ENCODE assay signal across 12 mouse cellular contexts in genomic region chr1:41892376-41892775, GRCm38 (mm10).
A peak's percentile ranks its signal among the peaks of the same experiment; 100 is the strongest.
DNase-seq lines count a peak whose midpoint lies in the region; ATAC-seq lines count a peak whose summit lies in the region.
"Had no signal": no experiment of that assay in that cellular context is flagged by ENCODE, and none has a peak within 500 bp of the region (broad histone marks: within the 10 kb centered on the region; RNA-seq: fewer than 3 reads in every experiment).

No protein-coding gene starts in this region.

- 0 out of 2 replicates have a peak overlapping the region, but pooled peaks have one; percentile 25 for H3K27ac ChIP-seq in kidney, embryonic 16.5 days (ENCODE audit: low read length)
- H3K27ac ChIP-seq in embryonic facial prominence, embryonic 12.5 days: peak overlapping the region; percentile 46; the same call in 1 of the 2 replicates
- peak overlapping the region; percentile 90 for H3K27ac ChIP-seq in forebrain, embryonic 13.5 days
- no peak overlapping the region for H3K27ac ChIP-seq in midbrain, embryonic 13.5 days
- H3K27ac ChIP-seq: heart, embryonic 10.5 days had no signal

- H3K4me1 ChIP-seq in kidney, embryonic 16.5 days (ENCODE audit: insufficient read depth, low read length): no peaks in the 10 kb centered on the region
- H3K4me1 ChIP-seq in embryonic facial prominence, embryonic 12.5 days: peaks cover 38% of the 10 kb centered on the region
- H3K4me1 ChIP-seq in forebrain, embryonic 13.5 days: peaks cover 51% of the 10 kb centered on the region
- peaks cover 47% of the 10 kb centered on the region for H3K4me1 ChIP-seq in midbrain, embryonic 13.5 days (replicated peaks)

- no peak overlapping the region for H3K4me3 ChIP-seq in kidney, embryonic 16.5 days (ENCODE audit: low read length)
- no peak overlapping the region for H3K4me3 ChIP-seq in embryonic facial prominence, embryonic 12.5 days
- H3K4me3 ChIP-seq in forebrain, embryonic 13.5 days: no peak overlapping the region
- no peak overlapping the region for H3K4me3 ChIP-seq in midbrain, embryonic 13.5 days (replicated peaks)
- H3K4me3 ChIP-seq: heart, embryonic 10.5 days had no signal

- peak; percentile 70 for ATAC-seq in kidney, embryonic 16.5 days (ENCODE audit: low FRiP score, low TSS enrichment)
- ATAC-seq in embryonic facial prominence, embryonic 12.5 days (ENCODE audit: insufficient number of reproducible peaks, insufficient read depth, low FRiP score, low TSS enrichment): peak; percentile 90
- ATAC-seq in forebrain, embryonic 13.5 days: peak; percentile 37; the same call in 1 of the 2 replicates
- peak; percentile 46; the same call in 1 of the 2 replicates for ATAC-seq in midbrain, embryonic 13.5 days

- no peak for DNase-seq in kidney, adult 11 months
- no peak for DNase-seq in gastrocnemius, adult 8-10 months (ENCODE audit: low spot score in 2 of 2)
- no peak for DNase-seq in cerebellum, postnatal 4 days (ENCODE audit: low spot score in 2 of 2)
- DNase-seq: cerebellum, postnatal 25 days; lung, postnatal 4 days; thymus, postnatal 4 days had no signal

- H3K9ac ChIP-seq in kidney, embryonic 16.5 days (replicated peaks; ENCODE audit: low read length): no peak overlapping the region
- no peak overlapping the region for H3K9ac ChIP-seq in embryonic facial prominence, embryonic 12.5 days
- H3K9ac ChIP-seq in forebrain, embryonic 13.5 days: no peak overlapping the region
- H3K9ac ChIP-seq in midbrain, embryonic 13.5 days (replicated peaks): no peak overlapping the region

- H3K36me3 ChIP-seq in kidney, embryonic 16.5 days (ENCODE audit: insufficient read depth, low read length): no peaks in the 10 kb centered on the region
- H3K36me3 ChIP-seq in embryonic facial prominence, embryonic 12.5 days: no peaks in the 10 kb centered on the region
- no peaks in the 10 kb centered on the region for H3K36me3 ChIP-seq in forebrain, embryonic 13.5 days (ENCODE audit: poor library complexity, severe bottlenecking)
- no peaks in the 10 kb centered on the region for H3K36me3 ChIP-seq in midbrain, embryonic 13.5 days
- H3K36me3 ChIP-seq: heart, embryonic 10.5 days had no signal

- WGBS in kidney, embryonic 16.5 days: 28% methylated on average over 2 of the region's 2 CpGs
- 15% methylated on average over 2 of the region's 2 CpGs for WGBS in embryonic facial prominence, embryonic 12.5 days
- 16% methylated on average over 2 of the region's 2 CpGs for WGBS in forebrain, embryonic 13.5 days
- 32% methylated on average over 2 of the region's 2 CpGs for WGBS in midbrain, embryonic 13.5 days

- no peak overlapping the region for H3K4me2 ChIP-seq in kidney, embryonic 16.5 days (replicated peaks; ENCODE audit: low read depth, low read length)
- H3K4me2 ChIP-seq in embryonic facial prominence, embryonic 12.5 days (replicated peaks): no peak overlapping the region
- peak overlapping the region; percentile 55 for H3K4me2 ChIP-seq in forebrain, embryonic 13.5 days
- H3K4me2 ChIP-seq in midbrain, embryonic 13.5 days (replicated peaks): no peak overlapping the region
- H3K4me2 ChIP-seq: liver, embryonic 11.5 days had no signal

- H3K27me3 ChIP-seq in kidney, embryonic 16.5 days (ENCODE audit: insufficient read depth, low read length): no peaks in the 10 kb centered on the region
- no peaks in the 10 kb centered on the region for H3K27me3 ChIP-seq in embryonic facial prominence, embryonic 12.5 days
- H3K27me3 ChIP-seq in forebrain, embryonic 13.5 days: no peaks in the 10 kb centered on the region
- no peaks in the 10 kb centered on the region for H3K27me3 ChIP-seq in midbrain, embryonic 13.5 days

- H3K9me3 ChIP-seq in kidney, embryonic 16.5 days (ENCODE audit: low read length): no peaks in the 10 kb centered on the region
- H3K9me3 ChIP-seq in embryonic facial prominence, embryonic 12.5 days: no peaks in the 10 kb centered on the region
- H3K9me3 ChIP-seq in forebrain, embryonic 13.5 days (replicated peaks): no peaks in the 10 kb centered on the region
- H3K9me3 ChIP-seq in midbrain, embryonic 13.5 days: no peaks in the 10 kb centered on the region
- H3K9me3 ChIP-seq: heart, embryonic 10.5 days had no signal

Comparison
In these comparisons a context has a peak if more than half of its experiments do, and no peak if none do; other contexts are left out.
1. ATAC-seq: peak in every context shown above with its lines; median percentile 90 in embryonic facial prominence, embryonic 12.5 days; 70 in kidney, embryonic 16.5 days; 46 in midbrain, embryonic 13.5 days; 37 in forebrain, embryonic 13.5 days.